Comparison of ENCODE assay signal across 8 mouse cellular contexts in the genomic region with DNA sequence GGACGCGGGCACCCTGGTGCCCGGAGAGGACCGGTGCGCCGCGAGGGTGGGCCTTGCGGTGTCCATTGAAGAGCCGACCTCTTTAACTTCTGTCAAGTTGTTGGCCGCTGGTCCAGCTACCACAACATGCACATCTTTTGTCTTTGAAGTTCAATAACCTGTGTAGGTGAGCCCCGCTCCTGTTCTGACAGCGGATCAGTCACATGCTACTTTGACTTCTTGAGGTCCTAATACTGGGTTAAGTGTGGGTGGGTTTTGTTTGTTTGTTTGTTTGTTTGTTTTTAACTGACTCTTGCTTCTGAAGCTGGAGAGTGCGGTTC. TPM values are rescaled to one million over a fixed set of nuclear protein-coding genes. Genes with fewer than 3 reads are reported as not detected.
A peak's percentile ranks its signal among the peaks of the same experiment; 100 is the strongest.
DNase-seq lines count a peak whose midpoint lies in the region; ATAC-seq and TF ChIP-seq lines count a peak whose summit lies in the region.

No protein-coding gene starts in this region.

- H3K27me3 ChIP-seq in kidney, embryonic 14.5 days (ENCODE audit: control insufficient read depth, insufficient read depth, low read length), result no peaks in the 10 kb centered on the region
- H3K27me3 ChIP-seq in MEL (ENCODE audit: control insufficient read depth in 1 of 2, insufficient read depth in 2 of 2, low read length in 2 of 2), result no peaks in the 10 kb centered on the region
- no peaks in the 10 kb centered on the region for H3K27me3 ChIP-seq in hindbrain, embryonic 11.5 days (ENCODE audit: control insufficient read depth, insufficient read depth, low read length)
- no peaks in the 10 kb centered on the region for H3K27me3 ChIP-seq in midbrain, embryonic 12.5 days

- H3K27ac ChIP-seq in kidney, embryonic 14.5 days (ENCODE audit: low read depth, low read length), result peak overlapping the region; percentile 88
- peak overlapping the region; percentile 77 for H3K27ac ChIP-seq in MEL (ENCODE audit: control insufficient read depth, low read depth, low read length)
- peak overlapping the region; percentile 90 for H3K27ac ChIP-seq in hindbrain, embryonic 11.5 days (ENCODE audit: low read depth, low read length)
- H3K27ac ChIP-seq in midbrain, embryonic 12.5 days (replicated peaks), result peak overlapping the region; percentile 90

- intact Hi-C loops in left cerebral cortex, postnatal 10 days (cut with DNase I), result no loop called here

- WGBS in kidney, embryonic 14.5 days, result under 1% methylated on average over 13 of the region's 13 CpGs
- under 1% methylated on average over 13 of the region's 13 CpGs for WGBS in hindbrain, embryonic 11.5 days
- under 1% methylated on average over 13 of the region's 13 CpGs for WGBS in midbrain, embryonic 12.5 days

- peaks cover 61% of the 10 kb centered on the region for H3K79me2 ChIP-seq in MEL (ENCODE audit: control insufficient read depth, insufficient read depth, low read length, poor library complexity)

- no peak for TF ChIP-seq CTCF in MEL (IDR thresholded peaks at IDR 0.05 in 2 of 3, conservative IDR thresholded peaks at IDR 0.05 in 1 of 3; ENCODE audit: control insufficient read depth in 1 of 3, insufficient read depth in 1 of 3, low read depth in 2 of 3, low read length in 3 of 3, poor library complexity in 1 of 3, severe bottlenecking in 1 of 3)

- peak overlapping the region; percentile 90 for H3K9ac ChIP-seq in kidney, embryonic 14.5 days (ENCODE audit: low read depth, low read length)
- H3K9ac ChIP-seq in MEL (ENCODE audit: control insufficient read depth, low read depth, low read length, poor library complexity, severe bottlenecking), result peak overlapping the region; percentile 81
- peak overlapping the region; percentile 87 for H3K9ac ChIP-seq in hindbrain, embryonic 11.5 days (ENCODE audit: low read depth, low read length)
- peak overlapping the region; percentile 88 for H3K9ac ChIP-seq in midbrain, embryonic 12.5 days (replicated peaks)

- peak overlapping the region; percentile 52 for H3K4me2 ChIP-seq in kidney, embryonic 14.5 days (replicated peaks; ENCODE audit: low read depth, low read length)
- peak overlapping the region; percentile 47 for H3K4me2 ChIP-seq in hindbrain, embryonic 11.5 days (replicated peaks; ENCODE audit: low read depth, low read length)
- H3K4me2 ChIP-seq in midbrain, embryonic 12.5 days (replicated peaks), result peak overlapping the region; percentile 87

- TF ChIP-seq RAD21 in MEL (IDR thresholded peaks at IDR 0.05; ENCODE audit: low read depth, low read length), result no peak

- H3K4me1 ChIP-seq in kidney, embryonic 14.5 days (ENCODE audit: control insufficient read depth, insufficient read depth, low read length), result peaks cover 7% of the 10 kb centered on the region; the same call in 1 of the 2 replicates
- H3K4me1 ChIP-seq in MEL (ENCODE audit: control insufficient read depth in 1 of 2, insufficient read depth in 2 of 2, low read length in 2 of 2), result peaks cover 17 to 29% of the 10 kb centered on the region in 2 experiments
- no peaks in the 10 kb centered on the region; the same call in 1 of the 2 replicates for H3K4me1 ChIP-seq in hindbrain, embryonic 11.5 days (replicated peaks; ENCODE audit: control insufficient read depth, insufficient read depth, low read length)
- peaks cover 11% of the 10 kb centered on the region for H3K4me1 ChIP-seq in midbrain, embryonic 12.5 days

- H3K4me3 ChIP-seq in kidney, embryonic 14.5 days (ENCODE audit: low read length), result peak overlapping the region; percentile 75
- peak overlapping the region; percentile 89 to 94 for H3K4me3 ChIP-seq in MEL (ENCODE audit: control insufficient read depth in 1 of 2, insufficient read depth in 1 of 2, low read depth in 2 of 2, low read length in 2 of 2)
- H3K4me3 ChIP-seq in hindbrain, embryonic 11.5 days (ENCODE audit: low read depth, low read length), result peak overlapping the region; percentile 94
- H3K4me3 ChIP-seq in midbrain, embryonic 12.5 days, result peak overlapping the region; percentile 76

- no peak for DNase-seq in kidney, adult 9 months
- DNase-seq in MEL (ENCODE audit: low read depth, low spot score), result peak; percentile 71
- no peak for DNase-seq in hindbrain, embryonic 11.5 days (ENCODE audit: low spot score)
- no peak for DNase-seq in adrenal gland, postnatal 4 days (ENCODE audit: low spot score in 2 of 2)
- no peak for DNase-seq in urinary bladder, adult 2 months (ENCODE audit: low spot score)
- no peak for DNase-seq in left cerebral cortex, postnatal 10 days (ENCODE audit: extremely low spot score in 1 of 2, low spot score in 2 of 2)

- no peaks in the 10 kb centered on the region for H3K9me3 ChIP-seq in kidney, embryonic 14.5 days (ENCODE audit: control insufficient read depth, low read length)
- H3K9me3 ChIP-seq in MEL (replicated peaks; ENCODE audit: insufficient read depth, low read length), result no peaks in the 10 kb centered on the region
- H3K9me3 ChIP-seq in hindbrain, embryonic 11.5 days (ENCODE audit: control insufficient read depth, low read length), result no peaks in the 10 kb centered on the region
- H3K9me3 ChIP-seq in midbrain, embryonic 12.5 days, result no peaks in the 10 kb centered on the region

- no peak for TF ChIP-seq POLR2A in MEL (IDR thresholded peaks at IDR 0.05; ENCODE audit: control insufficient read depth in 1 of 2, insufficient read depth in 1 of 2, low read depth in 1 of 2, low read length in 2 of 2, poor library complexity in 1 of 2)

- peaks cover 4% of the 10 kb centered on the region for H3K36me3 ChIP-seq in kidney, embryonic 14.5 days (ENCODE audit: control insufficient read depth, insufficient read depth, low read length)
- peaks cover 0 to 38% of the 10 kb centered on the region in 2 experiments; a peak in 2 of 4 replicates for H3K36me3 ChIP-seq in MEL (ENCODE audit: control insufficient read depth in 1 of 2, insufficient read depth in 2 of 2, low read length in 2 of 2)
- no peaks in the 10 kb centered on the region for H3K36me3 ChIP-seq in hindbrain, embryonic 11.5 days (ENCODE audit: control insufficient read depth, insufficient read depth, low read length)
- peaks cover 5% of the 10 kb centered on the region for H3K36me3 ChIP-seq in midbrain, embryonic 12.5 days

- no peak; the same call in 1 of the 2 replicates for ATAC-seq in kidney, embryonic 14.5 days (ENCODE audit: low FRiP score, low TSS enrichment)
- no peak for ATAC-seq in hindbrain, embryonic 11.5 days (ENCODE audit: low FRiP score)
- no peak; the same call in 1 of the 2 replicates for ATAC-seq in midbrain, embryonic 12.5 days (ENCODE audit: low FRiP score, low read depth)

- TF ChIP-seq EP300 in MEL (IDR thresholded peaks at IDR 0.05; ENCODE audit: low read depth in 1 of 2, low read length in 2 of 2), result no peak

TF ChIP-seq in MEL, 35 proteins besides CTCF, POLR2A, EP300 and RAD21:
- TF ChIP-seq TBP (IDR thresholded peaks at IDR 0.05; ENCODE audit: low read depth, low read length), result no peak
- TF ChIP-seq MYC (IDR thresholded peaks at IDR 0.05; ENCODE audit: low read depth, low read length), result 0 out of 2 replicates have a peak, but pooled peaks have one; percentile 32

RNA-seq across cellular contexts. Expression of a gene that starts 0.6 kb away (rescaled TPM):
- 58.6 and 64.8 TPM in 2 replicates for polyA plus RNA-seq in kidney, embryonic 14.5 days (2014; fragmentation: Nextera tagmentation; extraction: Ambion mirVana)
- 81.8 and 84.9 TPM in 2 replicates for total RNA-seq in MEL (2012; rRNA removed)
- 100 to 1,000 TPM in 1 of 2 experiments, not detected in 1; 117 TPM for polyA plus RNA-seq in MEL (2012; ENCODE audit: insufficient read depth in 1 of 2, insufficient read length in 2 of 2, low read depth in 1 of 2, low replicate concordance in 2 of 2, missing spikeins in 1 of 2)
- polyA plus RNA-seq in hindbrain, embryonic 11.5 days (2014; fragmentation: Nextera tagmentation; extraction: Ambion mirVana), result 34.3 and 43.0 TPM in 2 replicates
- polyA plus RNA-seq in midbrain, embryonic 12.5 days (2016; fragmentation: Nextera tagmentation; extraction: Ambion mirVana), result 37.1 and 43.7 TPM in 2 replicates
- total RNA-seq in adrenal gland, postnatal 4 days (2021), result 10 to 100 TPM; 61.4 to 61.9 TPM
- 39.9 and 43.8 TPM in 2 replicates for polyA plus RNA-seq in urinary bladder, adult 2 months (2012; rRNA removed)
- total RNA-seq in left cerebral cortex, postnatal 10 days (2021), result 10 to 100 TPM; 31.2 to 32.7 TPM

RNA-seq across cellular contexts. Expression of a gene that starts 4.0 kb away (rescaled TPM):
- 80.8 and 95.7 TPM in 2 replicates for polyA plus RNA-seq in kidney, embryonic 14.5 days (2014; fragmentation: Nextera tagmentation; extraction: Ambion mirVana)
- 56.8 and 57.9 TPM in 2 replicates for total RNA-seq in MEL (2012; rRNA removed)
- 100 to 1,000 TPM in 1 of 2 experiments, not detected in 1; 121 TPM for polyA plus RNA-seq in MEL (2012; ENCODE audit: insufficient read depth in 1 of 2, insufficient read length in 2 of 2, low read depth in 1 of 2, low replicate concordance in 2 of 2, missing spikeins in 1 of 2)
- 89.7 and 101 TPM in 2 replicates for polyA plus RNA-seq in hindbrain, embryonic 11.5 days (2014; fragmentation: Nextera tagmentation; extraction: Ambion mirVana)
- 104 and 109 TPM in 2 replicates for polyA plus RNA-seq in midbrain, embryonic 12.5 days (2016; fragmentation: Nextera tagmentation; extraction: Ambion mirVana)
- total RNA-seq in adrenal gland, postnatal 4 days (2021), result 10 to 100 TPM; 79.9 to 87.1 TPM
- 49.8 and 52.4 TPM in 2 replicates for polyA plus RNA-seq in urinary bladder, adult 2 months (2012; rRNA removed)
- total RNA-seq in left cerebral cortex, postnatal 10 days (2021), result 10 to 100 TPM; 70.2 to 87.6 TPM

RNA-seq across cellular contexts. Expression of a gene that starts 46.5 kb away (rescaled TPM):
- polyA plus RNA-seq in kidney, embryonic 14.5 days (2014; fragmentation: Nextera tagmentation; extraction: Ambion mirVana), result 287 and 307 TPM in 2 replicates
- 402 and 454 TPM in 2 replicates for total RNA-seq in MEL (2012; rRNA removed)
- 100 to 1,000 TPM; 193 to 391 TPM for polyA plus RNA-seq in MEL (2012; ENCODE audit: insufficient read depth in 1 of 2, insufficient read length in 2 of 2, low read depth in 1 of 2, low replicate concordance in 2 of 2, missing spikeins in 1 of 2)
- 221 and 230 TPM in 2 replicates for polyA plus RNA-seq in hindbrain, embryonic 11.5 days (2014; fragmentation: Nextera tagmentation; extraction: Ambion mirVana)
- polyA plus RNA-seq in midbrain, embryonic 12.5 days (2016; fragmentation: Nextera tagmentation; extraction: Ambion mirVana), result 208 and 217 TPM in 2 replicates
- total RNA-seq in adrenal gland, postnatal 4 days (2021), result 100 to 1,000 TPM; 112 to 121 TPM
- 79.3 and 111 TPM in 2 replicates for polyA plus RNA-seq in urinary bladder, adult 2 months (2012; rRNA removed)
- 10 to 100 TPM; 72.0 to 73.1 TPM for total RNA-seq in left cerebral cortex, postnatal 10 days (2021)

RNA-seq across cellular contexts. Expression of a gene that starts 48.5 kb away (rescaled TPM):
- 10.7 and 18.5 TPM in 2 replicates for polyA plus RNA-seq in kidney, embryonic 14.5 days (2014; fragmentation: Nextera tagmentation; extraction: Ambion mirVana)
- 23.1 and 27.6 TPM in 2 replicates for total RNA-seq in MEL (2012; rRNA removed)
- polyA plus RNA-seq in MEL (2012; ENCODE audit: insufficient read depth in 1 of 2, insufficient read length in 2 of 2, low read depth in 1 of 2, low replicate concordance in 2 of 2, missing spikeins in 1 of 2), result 10 to 100 TPM in 1 of 2 experiments, not detected in 1; 29.2 TPM
- 14.7 and 15.0 TPM in 2 replicates for polyA plus RNA-seq in hindbrain, embryonic 11.5 days (2014; fragmentation: Nextera tagmentation; extraction: Ambion mirVana)
- 17.0 and 19.2 TPM in 2 replicates for polyA plus RNA-seq in midbrain, embryonic 12.5 days (2016; fragmentation: Nextera tagmentation; extraction: Ambion mirVana)
- total RNA-seq in adrenal gland, postnatal 4 days (2021), result 10 to 100 TPM; 20.4 to 21.9 TPM
- 12.4 and 14.2 TPM in 2 replicates for polyA plus RNA-seq in urinary bladder, adult 2 months (2012; rRNA removed)
- total RNA-seq in left cerebral cortex, postnatal 10 days (2021), result 1 to 10 TPM; 10.0 TPM
